Mouse (Mus musculus) CD4-positive helper T cell, adult 2 months (primary cell): Measurements from ENCODE around the gene Jam3.
A peak's percentile ranks its signal among the peaks of the same experiment; 100 is the strongest.

ENCODE experiments used
- DNase-seq: peaks from one replicate; pipeline ENCODE4 v3.0.0-alpha.2; 2012; ENCODE audit warnings: low read depth, missing footprints, low spot score

The Jam3 gene

GRCm38 (mm10) chr9:27111756-27112155, 43.5 kb downstream of the Jam3 start:
- no peak for DNase-seq

- no peak for DNase-seq
These were observed 44.5 kb downstream of the Jam3 start for GRCm38 (mm10) chr9:27110681-27111080.

GRCm38 (mm10) chr9:27109533-27110514, 45.4 kb downstream of the Jam3 start:
- DNase-seq: no peak

DNA sequence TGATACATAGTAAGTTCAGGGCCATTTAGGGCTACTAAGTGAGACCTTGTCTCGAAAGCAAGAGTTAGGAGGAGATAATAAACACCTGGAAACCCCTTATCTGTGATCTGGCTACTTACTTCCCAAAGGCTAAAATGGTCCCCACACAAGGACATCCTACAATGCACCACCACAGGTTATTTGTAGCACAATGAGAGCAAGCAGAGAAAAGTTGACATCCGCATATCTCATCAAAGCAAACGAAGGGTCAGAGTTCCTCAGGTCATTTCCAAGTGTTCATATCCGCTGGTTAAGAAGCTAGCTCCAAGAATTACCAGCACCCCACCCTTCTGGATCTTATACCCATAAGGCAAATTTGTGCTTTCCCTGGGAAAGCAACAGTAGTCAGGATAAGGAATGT, 46.8 kb downstream of the Jam3 start:
- DNase-seq: no peak

DNA sequence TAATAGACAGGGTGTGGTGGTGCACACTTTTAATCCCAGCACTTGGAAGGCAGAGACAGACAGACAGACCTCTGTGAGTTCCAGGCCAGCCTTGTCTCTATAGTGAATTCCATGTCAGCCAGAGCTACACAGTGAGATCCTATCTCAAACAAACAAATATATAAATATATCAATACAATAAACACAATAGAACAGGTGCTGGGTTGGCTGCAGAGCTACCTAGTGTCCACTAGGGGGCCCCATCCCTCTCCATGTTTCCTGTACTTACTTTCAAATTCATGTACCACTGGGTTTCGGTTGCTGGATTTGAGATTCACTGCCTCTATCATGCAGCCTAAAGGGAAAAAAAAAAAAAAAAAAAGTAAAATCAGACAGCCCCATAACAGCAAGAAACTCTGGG, 49.1 kb downstream of the Jam3 start:
- peak; percentile 31 for DNase-seq

GRCm38 (mm10) chr9:27101466-27101865, 53.8 kb downstream of the Jam3 start:
- DNase-seq: no peak

DNA sequence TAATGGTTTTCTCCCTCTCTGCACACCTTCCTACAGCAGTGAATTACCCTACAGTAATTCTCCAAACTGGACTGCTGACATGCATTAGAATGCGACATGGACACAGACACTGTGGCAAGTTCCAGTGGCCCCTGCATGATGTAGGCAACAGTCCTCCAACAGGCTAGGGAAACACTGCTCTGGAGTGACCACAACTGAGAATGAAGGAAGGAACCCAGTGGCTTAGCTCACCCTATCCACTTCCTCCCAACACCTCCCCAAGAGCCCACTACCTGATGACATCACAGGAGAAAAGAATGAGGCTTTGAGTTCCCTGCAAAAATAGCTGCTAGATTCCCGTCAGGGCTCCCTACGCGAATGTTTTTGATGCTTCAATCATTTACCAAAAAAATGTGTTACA, 55.7 kb downstream of the Jam3 start:
- DNase-seq: no peak

- DNase-seq: no peak
These were observed 56.7 kb downstream of the Jam3 start for GRCm38 (mm10) chr9:27098557-27098956.

GRCm38 (mm10) chr9:27098092-27098491, 57.1 kb downstream of the Jam3 start:
- no peak for DNase-seq

- no peak for DNase-seq
These were observed 62.3 kb downstream of the Jam3 start for GRCm38 (mm10) chr9:27092916-27093315.

DNA sequence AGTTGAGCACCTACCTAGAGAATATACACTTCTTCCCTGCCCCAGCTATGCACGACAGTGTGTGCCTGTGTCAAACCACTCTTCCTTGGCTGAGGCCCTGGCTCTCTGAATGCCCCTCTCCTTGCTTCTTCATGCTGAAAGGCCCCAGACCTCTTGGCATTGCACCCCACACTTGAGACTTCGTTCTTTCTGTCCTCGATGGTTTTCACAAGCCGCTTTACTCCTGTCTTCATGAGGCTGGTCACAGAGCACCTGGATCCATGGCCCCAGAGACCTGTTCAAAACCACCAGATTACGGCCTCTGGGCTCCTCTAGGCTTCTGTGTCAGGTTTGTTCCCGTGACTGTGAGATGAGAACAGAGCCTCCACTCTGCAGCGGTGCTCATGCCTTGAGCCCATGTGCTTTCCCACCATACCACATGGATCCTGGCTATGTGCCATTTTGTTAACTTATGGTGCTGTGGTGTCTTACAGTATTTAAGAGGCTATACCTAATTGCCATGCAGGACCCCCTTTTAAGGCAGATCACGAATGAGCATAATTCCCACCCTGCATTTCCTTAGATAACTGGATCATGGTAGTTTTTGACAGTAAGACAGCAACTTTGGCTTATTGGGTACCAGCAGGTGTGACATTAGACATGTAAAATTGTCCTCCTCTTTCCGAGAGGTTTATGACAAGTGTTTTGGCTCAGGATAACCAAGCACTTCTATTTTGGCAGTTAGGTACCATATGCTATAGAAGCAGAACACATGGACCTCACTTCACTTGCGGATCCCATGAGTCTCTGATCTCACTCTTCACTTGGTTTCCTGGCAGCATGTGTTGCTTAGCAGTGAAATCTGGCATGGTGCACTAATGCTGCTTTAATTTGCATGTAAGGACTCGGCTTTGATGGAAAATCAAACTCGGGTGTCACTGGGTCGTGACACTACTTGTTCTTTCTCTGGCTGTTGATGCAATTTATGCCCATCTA, 64.1 kb downstream of the Jam3 start:
- DNase-seq: no peak

DNA sequence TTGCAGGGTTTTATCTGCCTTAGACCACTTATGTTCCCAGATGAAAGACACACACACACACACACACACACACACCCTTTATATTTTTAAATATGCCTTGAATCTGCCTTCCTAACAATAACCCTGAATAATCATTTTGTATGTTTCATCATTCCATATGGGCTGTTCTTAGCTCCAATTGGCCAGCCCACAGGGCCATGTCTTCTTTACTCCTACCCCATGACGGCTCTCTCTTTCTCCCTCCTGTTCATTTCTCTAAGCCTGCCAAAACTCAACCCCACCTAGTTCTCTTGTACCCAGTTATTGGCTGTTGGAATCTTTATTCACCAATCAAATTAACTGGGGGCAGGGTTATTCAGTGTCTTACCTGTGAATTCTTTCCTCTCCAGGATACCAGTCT, 65.1 kb downstream of the Jam3 start:
- DNase-seq: no peak

- DNase-seq: no peak
These were observed 67.8 kb downstream of the Jam3 start for GRCm38 (mm10) chr9:27087402-27087801.

DNA sequence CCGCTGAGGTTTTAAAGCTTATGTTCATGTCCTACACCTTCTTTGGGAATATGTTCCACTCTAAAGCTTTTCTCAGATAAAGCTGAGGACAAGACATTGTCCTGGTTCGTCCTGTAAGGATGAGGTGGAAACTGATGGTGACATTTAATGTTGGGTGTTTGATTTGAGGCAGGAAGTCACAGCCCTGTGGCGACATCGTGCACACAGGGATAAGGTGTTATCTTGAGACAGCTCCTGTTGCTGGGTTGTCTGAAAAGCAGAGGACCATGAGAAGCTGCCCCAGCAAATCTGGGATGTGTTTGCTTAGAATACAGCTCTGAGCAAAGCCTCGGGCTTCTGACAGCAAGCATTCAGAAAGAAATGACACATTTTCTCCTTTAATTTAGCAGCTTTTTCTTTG, 69.0 kb downstream of the Jam3 start:
- DNase-seq: no peak

GRCm38 (mm10) chr9:27075812-27076211, 79.4 kb downstream of the Jam3 start:
- no peak for DNase-seq

DNA sequence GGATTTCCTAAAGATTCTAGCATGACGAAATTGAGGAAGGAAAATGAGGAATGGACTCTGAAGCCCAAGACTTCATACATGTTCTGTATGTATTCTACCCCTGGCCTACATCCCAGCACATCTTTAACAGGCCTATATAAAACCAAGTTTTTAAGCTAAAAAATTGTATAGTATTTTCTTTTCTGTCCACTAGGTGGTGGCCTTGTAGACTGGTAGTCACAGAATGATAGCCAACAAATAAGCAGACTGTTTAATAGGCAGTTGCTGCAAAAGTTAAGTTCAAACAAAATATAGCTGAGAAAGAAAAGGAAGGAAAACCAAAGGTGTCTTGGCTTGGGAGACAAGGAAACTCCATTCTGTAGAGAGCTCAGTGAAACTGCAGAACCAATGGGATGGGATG, 80.5 kb downstream of the Jam3 start:
- no peak for DNase-seq

DNA sequence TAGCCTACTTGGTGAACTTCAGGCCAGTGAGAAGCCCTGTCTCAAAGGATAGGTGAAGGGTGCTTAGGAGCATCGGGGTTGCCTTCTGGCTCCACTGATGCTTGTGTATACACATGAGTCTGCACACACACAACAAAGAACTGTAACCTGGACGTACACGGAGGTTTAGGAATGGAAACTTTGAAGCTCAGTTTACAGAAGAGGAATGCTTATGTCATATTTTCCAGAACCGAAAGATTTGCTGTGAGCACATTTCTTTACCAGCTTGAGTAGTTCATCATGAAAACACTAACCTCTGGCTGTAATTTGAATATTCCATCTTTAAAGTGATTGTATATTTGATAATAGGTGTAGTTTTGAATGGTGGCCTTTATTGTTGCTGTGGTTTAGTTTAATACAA, 84.3 kb downstream of the Jam3 start:
- peak; percentile 3 for DNase-seq

- no peak for DNase-seq
These were observed 96.9 kb downstream of the Jam3 start for GRCm38 (mm10) chr9:27058341-27058740.

DNA sequence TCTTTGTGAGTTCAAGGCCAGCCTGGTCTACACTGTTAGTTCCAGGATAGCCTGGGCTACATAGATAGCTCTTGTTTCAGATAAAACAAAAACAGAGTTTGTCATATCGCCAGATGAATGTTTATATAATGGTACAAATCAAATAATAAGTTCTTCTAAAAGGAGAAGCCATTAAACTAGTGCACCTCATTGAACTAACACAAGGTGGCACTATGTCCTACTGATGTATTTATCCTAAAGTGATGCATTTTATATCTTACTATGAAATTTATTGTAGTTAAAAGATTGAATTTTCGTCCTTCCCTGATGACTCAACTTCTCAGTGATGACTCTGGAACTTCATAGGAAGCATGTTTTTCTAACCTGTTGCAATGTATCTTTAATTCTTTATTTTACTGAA, 105.7 kb downstream of the Jam3 start:
- no peak for DNase-seq
